Mouse (Mus musculus) lung, postnatal 0 days (tissue): ENCODE data around the gene Slco1a1.

Source experiments
- CTCF ChIP-seq: IDR thresholded peaks from 2 replicates; pipeline ENCODE4 v1.5.1; 2016; ENCODE audit warnings: antibody characterized with exemption, mild to moderate bottlenecking
- EP300 ChIP-seq: IDR thresholded peaks from 2 replicates; pipeline ENCODE4 v1.6.1; 2016; ENCODE audit warnings: antibody characterized with exemption, mild to moderate bottlenecking, control low read depth

DNA sequence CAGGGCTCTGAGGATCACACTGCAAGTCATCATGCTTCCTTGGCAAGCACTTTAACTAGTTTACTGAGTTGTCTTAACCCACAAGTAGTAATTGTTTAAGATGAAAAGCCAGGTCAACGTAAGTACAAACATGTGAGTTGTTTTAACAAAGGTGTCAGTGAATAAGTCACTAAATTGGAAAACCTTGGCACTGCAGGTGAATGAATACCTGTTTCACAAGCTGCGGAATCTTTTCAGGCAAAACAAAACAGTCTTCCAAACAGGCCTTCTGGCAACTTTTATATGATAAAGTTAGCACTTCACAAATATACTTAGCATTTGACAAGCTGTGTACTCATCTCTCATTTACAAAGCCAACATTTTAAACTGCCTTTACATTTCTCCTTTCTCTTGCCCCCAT lies 75.1 kb downstream of the Slco1a1 start:
- TF ChIP-seq CTCF (no peak), EP300 (no peak)
